Mouse (Mus musculus): ENCODE measurements around the gene BC034090.

GRCm38 (mm10) chr1:155293446-155293845, 49.2 kb upstream of the BC034090 start:
- TF ChIP-seq CTCF (IDR thresholded peaks at IDR 0.05; ENCODE audit: low read depth, low read length) (no peak), POLR2A (IDR thresholded peaks at IDR 0.05; ENCODE audit: borderline replicate concordance, low read depth, low read length) (no peak)

Measured in bone marrow macrophage, adult 2 months (primary cell).